Mouse (Mus musculus) adrenal gland, postnatal 4 days (tissue): ENCODE measurements around the gene 4930558K02Rik. TPM values are rescaled to one million over a fixed set of nuclear protein-coding genes. Genes with fewer than 3 reads are reported as not detected.

ENCODE experiments used
- DNase-seq, 2 experiments: peaks; one replicate each; pipeline ENCODE4 v3.0.0; 2021 to 2022; ENCODE audit warnings: low spot score in 2 of 2, mixed read lengths in 2 of 2
- total RNA-seq, 2 experiments: library from RNA; stranded (reverse); gene quantifications; 2 replicates each; pipeline ENCODE4 v1.2.3; 2021

Gene 4930558K02Rik
- total RNA-seq, 2 experiments from 2014 or later, result 0.31 TPM; not detected in 1

DNA sequence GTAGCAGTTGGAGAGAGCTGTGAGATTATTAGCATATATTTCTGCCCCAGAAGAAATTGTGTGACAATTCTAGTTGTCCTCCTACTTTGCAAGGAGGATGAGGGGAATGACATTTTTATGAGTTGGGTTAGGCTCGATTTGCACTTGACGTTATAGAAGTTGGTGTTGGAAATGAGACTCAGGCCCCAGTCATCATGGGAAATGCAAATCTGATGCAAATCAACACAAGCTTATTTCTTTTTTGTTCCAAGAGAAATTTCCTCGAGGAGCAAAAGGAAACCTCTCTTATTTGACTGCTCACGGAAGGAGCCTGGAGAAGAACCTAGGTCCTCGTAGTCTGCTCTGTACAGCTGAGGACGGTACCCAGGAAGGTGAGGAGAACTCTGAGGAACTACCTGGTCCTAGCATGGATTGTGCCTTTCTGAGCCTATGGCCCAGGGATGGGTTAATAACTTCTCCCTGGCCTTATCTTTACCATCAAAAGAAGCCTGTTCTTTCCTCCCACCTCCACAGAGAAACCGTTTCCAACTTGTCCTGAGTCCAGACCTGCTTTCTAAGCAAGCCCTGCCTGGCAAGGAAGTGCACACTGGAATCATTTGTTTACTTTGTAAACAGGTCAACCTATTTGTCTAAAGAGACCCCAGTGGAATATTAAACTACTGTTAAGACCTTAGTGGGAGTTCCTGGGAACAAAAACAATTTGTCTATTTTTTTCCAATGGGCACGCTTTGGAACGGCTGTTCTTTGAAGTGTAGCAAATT, 76.6 kb downstream of the 4930558K02Rik start:
- DNase-seq, result no peak

DNA sequence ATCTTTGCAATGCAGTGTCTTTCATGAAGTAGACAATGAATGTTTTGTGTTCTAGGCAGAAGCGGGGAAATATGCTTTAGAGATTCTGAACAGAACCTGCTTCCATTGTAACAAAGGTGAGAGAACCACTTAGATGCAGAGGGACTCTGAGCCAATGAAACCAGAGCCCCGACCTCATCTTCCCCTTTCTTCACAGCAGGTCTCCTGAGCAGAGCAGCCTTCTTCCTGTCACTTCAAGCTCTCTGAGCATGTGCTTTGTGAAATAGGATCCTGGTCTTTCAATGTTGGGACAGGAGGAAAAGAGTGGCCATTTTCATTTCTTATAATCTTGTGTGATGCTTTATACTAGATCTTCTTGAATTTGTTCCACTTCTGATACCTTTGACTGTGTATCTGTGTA, 79.3 kb downstream of the 4930558K02Rik start:
- DNase-seq, result no peak

DNA sequence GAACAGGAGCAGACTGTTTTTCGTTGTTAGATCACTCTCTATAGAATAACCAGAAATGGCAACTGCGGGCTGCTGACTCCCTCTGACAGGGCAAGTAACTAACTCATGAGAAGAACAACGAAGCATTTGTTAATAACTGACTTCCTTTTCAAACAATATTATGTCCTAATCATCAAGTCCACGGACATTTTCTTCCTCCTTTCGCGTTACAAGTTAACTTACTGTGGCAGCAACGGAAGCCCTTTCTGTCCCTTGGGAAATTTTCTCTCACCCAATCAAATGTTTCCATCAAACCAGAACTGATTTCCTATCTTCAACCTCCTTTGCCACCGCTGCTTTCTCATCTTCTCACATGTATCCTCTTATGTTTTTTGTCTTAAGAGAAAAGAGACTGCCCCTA, 82.2 kb downstream of the 4930558K02Rik start:
- no peak for DNase-seq

DNA sequence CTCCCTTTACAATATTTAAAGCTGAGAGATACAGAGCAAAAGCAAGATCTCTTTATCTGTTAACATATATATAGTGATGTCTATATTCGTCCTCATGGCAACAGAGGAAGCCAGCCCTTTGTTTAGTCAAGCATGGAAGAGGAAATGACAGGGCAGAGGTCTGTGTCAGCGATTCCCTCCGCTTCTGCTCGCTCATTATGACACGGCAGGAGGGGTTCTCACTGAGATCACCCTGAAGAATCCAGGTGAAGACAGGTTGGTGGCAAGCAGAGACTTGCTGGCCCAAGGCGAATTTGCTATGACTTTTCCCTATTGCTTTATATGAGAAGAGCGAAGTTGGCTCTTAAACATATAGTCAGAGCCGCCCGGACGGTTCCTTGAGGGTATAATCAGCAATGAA, 83.3 kb downstream of the 4930558K02Rik start:
- no peak for DNase-seq

DNA sequence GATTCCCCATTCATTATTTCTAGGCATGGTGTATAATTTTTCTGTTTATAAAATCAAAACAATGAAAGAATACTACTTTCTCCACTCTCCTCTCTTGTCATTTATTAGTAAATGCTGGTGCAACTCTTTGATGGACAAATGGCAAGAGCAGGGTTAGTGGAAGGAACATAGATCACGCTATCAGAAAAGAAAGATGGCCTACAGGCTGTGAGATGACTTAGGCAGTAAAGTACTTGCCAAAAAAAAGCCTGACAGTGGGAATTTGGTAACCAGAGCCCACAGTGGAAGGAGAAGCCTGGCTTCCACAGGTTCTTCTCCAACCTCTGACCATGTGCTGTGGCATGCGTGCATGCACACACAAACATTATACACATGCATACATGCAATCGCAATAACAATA, 84.4 kb downstream of the 4930558K02Rik start:
- no peak for DNase-seq

DNA sequence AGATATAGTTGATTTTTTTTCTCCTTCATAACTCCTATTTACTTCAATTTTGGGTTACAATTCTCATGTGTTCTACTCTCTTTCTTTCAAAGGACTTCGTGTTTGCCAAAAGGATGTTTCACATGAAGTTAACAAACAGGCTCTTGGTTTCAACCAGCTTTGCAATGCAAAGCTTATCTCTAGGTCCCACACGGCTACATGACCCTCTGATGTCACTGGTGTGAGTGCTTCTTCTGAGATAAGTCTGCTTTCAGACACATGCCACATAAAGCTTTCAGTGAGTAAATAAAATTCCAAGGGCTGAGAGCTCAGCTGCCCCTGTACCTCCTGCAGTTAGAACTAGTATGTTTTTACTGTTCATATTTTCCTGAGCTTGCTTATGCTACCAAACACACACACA, 84.9 kb downstream of the 4930558K02Rik start:
- DNase-seq, result no peak

DNA sequence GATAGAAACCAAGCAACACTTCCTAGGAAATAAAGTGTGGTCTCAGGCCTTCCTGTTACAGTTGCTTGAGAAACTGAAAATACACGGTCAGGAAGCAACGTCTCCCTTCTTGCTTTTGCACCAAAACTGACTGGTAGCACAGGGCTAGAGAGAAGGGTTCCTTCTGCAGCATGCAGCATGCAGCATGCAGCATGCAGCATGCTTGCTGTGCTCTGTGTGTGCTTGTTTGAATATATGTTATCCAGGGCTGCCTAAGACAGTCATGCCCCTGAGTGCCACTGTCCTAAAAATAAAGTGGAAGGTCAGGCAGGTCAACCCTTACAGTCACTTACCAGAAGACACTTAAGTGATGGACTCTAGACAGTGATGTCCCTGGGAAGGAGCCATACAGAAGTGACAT, 85.3 kb downstream of the 4930558K02Rik start:
- no peak for DNase-seq

Other genes with a start within 250 kb of the 4930558K02Rik start
- gene Fasl, start 191.1 kb downstream of the 4930558K02Rik start, total RNA-seq, result not detected
- 10 to 100 TPM; 45.6 to 50.3 TPM for gene Suco, start 103.0 kb downstream of the 4930558K02Rik start, total RNA-seq
- 10 to 100 TPM; 22.2 to 27.0 TPM for gene Pigc, start 10.4 kb downstream of the 4930558K02Rik start, total RNA-seq